Mouse (Mus musculus) kidney, postnatal 0 days (tissue): ENCODE measurements around the gene Wbp11. TPM values are rescaled to one million over a fixed set of nuclear protein-coding genes. Genes with fewer than 3 reads are reported as not detected.
A peak's percentile ranks its signal among the peaks of the same experiment; 100 is the strongest.

ENCODE experiments used
- ATAC-seq: fragments of 200-750 bp; cut with Nextera tagmentation; replicated peaks from 2 replicates; pipeline ENCODE4 v1.8.0; 2017; ENCODE audit warnings: low read depth, moderate number of reproducible peaks, moderate TSS enrichment, moderate library complexity; ENCODE audit not compliant: low FRiP score
- DNase-seq: peaks from one replicate; pipeline ENCODE4 v3.0.0-alpha.2; 2016; ENCODE audit warnings: low spot score
- H3K27ac ChIP-seq: fragments of 300-500 bp; sonication (generic); 2 replicates; pipeline ENCODE4 v1.5.1; 2014; ENCODE audit warnings: mild to moderate bottlenecking
- H3K27me3 ChIP-seq: fragments of 300-500 bp; sonication (generic); 2 replicates; pipeline ENCODE4 v1.6.1; 2014; ENCODE audit warnings: low read length, mixed read lengths; ENCODE audit not compliant: insufficient read depth
- H3K36me3 ChIP-seq: fragments of 300-500 bp; sonication (generic); 2 replicates; pipeline ENCODE4 v1.6.1; 2014; ENCODE audit warnings: low read length, mixed read lengths; ENCODE audit not compliant: insufficient read depth
- H3K4me1 ChIP-seq: fragments of 300-500 bp; sonication (generic); replicated peaks from 2 replicates; pipeline ENCODE4 v1.6.1; 2014; ENCODE audit warnings: antibody characterized with exemption, low read length, mixed read lengths; ENCODE audit not compliant: insufficient read depth
- H3K4me2 ChIP-seq: fragments of 300-500 bp; sonication (generic); 2 replicates; pipeline ENCODE4 v1.6.1; 2014; ENCODE audit warnings: mild to moderate bottlenecking, low read length, moderate library complexity, mixed read lengths
- H3K4me3 ChIP-seq: fragments of 300-500 bp; sonication (generic); replicated peaks from 2 replicates; pipeline ENCODE4 v1.5.1; 2014; ENCODE audit warnings: low read depth, low read length
- H3K9ac ChIP-seq: fragments of 300-500 bp; sonication (generic); 2 replicates; pipeline ENCODE4 v1.6.1; 2014; ENCODE audit warnings: low read depth, low read length
- H3K9me3 ChIP-seq: fragments of 300-500 bp; sonication (generic); replicated peaks from 2 replicates; pipeline ENCODE4 v1.6.1; 2016; ENCODE audit warnings: low read length, inconsistent platforms, mixed read lengths
- CTCF ChIP-seq: IDR thresholded peaks from 2 replicates; pipeline ENCODE4 v1.5.1; 2016; ENCODE audit warnings: antibody characterized with exemption, low read depth, mild to moderate bottlenecking, moderate library complexity
- WGBS: fragments of 180-500 bp; shearing (Covaris S2); extraction: QIAGEN DNeasy Blood & Tissue Kit; methylation state at CpG from one replicate; pipeline ENCODE4 v1.1.7; 2014; 5-methylcytosine and 5-hydroxymethylcytosine counted together
- polyA plus RNA-seq: library from polyadenylated mRNA; unstranded; fragments of >200 nt; fragmentation: Nextera tagmentation; extraction: Ambion mirVana; gene quantifications from 2 replicates; pipeline ENCODE4 v1.2.1, GENCODE M21; 2015

Gene Wbp11
- polyA plus RNA-seq, 1 experiment from 2014 or later, result 76.4 TPM

DNA sequence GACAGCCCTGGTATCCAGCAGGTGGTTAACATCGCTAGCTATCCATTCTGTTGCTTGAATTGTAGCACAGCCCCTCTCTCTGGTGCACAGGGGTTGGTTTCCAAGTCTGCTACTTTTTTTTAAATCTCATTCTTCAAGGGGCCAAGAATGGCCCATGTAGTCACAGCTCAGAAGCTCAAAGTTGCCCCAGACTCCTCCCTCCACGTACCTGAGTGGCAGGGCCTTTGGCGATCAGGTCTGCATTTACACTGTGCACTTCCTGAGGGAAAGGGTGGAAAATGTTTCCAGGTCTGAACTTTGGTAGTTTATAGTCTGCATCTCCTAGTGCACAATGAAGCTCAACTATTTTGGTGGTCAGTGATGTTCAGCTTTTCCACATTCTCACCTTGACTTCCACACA, 19.2 kb upstream of the Wbp11 start:
- Histone ChIP-seq H3K9ac (no peak overlapping the region), H3K36me3 (no peaks in the 10 kb centered on the region), H3K27ac (no peak overlapping the region), H3K4me3 (no peak overlapping the region), H3K4me2 (no peak overlapping the region), H3K9me3 (no peaks in the 10 kb centered on the region), H3K4me1 (no peaks in the 10 kb centered on the region), H3K27me3 (no peaks in the 10 kb centered on the region)
- WGBS, result 90% methylated on average over 3 of the region's 3 CpGs
- no peak for DNase-seq
- TF ChIP-seq CTCF, result no peak
- no peak for ATAC-seq

GRCm38 (mm10) chr6:136845706-136846480, 17.9 kb upstream of the Wbp11 start:
- DNase-seq, result no peak
- no peak for ATAC-seq
- 71% methylated on average over 5 of the region's 5 CpGs for WGBS
- no peaks in the 10 kb centered on the region for H3K4me1 ChIP-seq
- H3K27me3 ChIP-seq, result no peaks in the 10 kb centered on the region
- H3K4me3 ChIP-seq, result no peak overlapping the region
- H3K36me3 ChIP-seq, result no peaks in the 10 kb centered on the region
- no peak overlapping the region for H3K4me2 ChIP-seq
- no peak for TF ChIP-seq CTCF
- no peak overlapping the region for H3K9ac ChIP-seq
- H3K9me3 ChIP-seq, result no peaks in the 10 kb centered on the region
- H3K27ac ChIP-seq, result no peak overlapping the region

DNA sequence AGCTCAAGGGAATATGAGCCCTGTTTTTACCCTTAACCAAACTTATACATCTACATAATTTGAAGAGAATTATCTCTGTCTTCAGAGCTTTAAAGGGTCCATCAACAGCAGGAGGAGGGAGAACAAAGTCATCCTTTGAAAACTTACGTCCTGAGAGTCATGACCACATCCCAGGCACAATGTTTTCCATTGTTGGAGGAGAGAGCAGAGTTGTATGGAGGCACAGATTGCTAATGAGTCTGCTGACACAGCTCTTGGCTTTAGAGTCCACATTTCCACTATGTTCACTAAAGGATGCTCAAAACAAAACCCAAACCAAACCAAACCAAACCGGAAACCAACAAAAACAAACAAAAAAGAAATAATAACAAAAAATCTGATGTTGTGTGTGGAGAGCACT, 16.9 kb upstream of the Wbp11 start:
- Histone ChIP-seq H3K27me3 (no peaks in the 10 kb centered on the region), H3K4me2 (no peak overlapping the region), H3K9ac (no peak overlapping the region), H3K9me3 (no peaks in the 10 kb centered on the region), H3K27ac (no peak overlapping the region), H3K36me3 (no peaks in the 10 kb centered on the region), H3K4me3 (no peak overlapping the region), H3K4me1 (no peaks in the 10 kb centered on the region)
- TF ChIP-seq CTCF, result no peak
- ATAC-seq (no peak), DNase-seq (no peak)
- 76% methylated on average over 2 of the region's 2 CpGs for WGBS

- whole genome bisulfite sequencing, result 82% methylated on average over 3 of the region's 3 CpGs
- no peak for ATAC-seq
- no peak for TF ChIP-seq CTCF
Measured at GRCm38 (mm10) chr6:136837323-136837722, 9.3 kb upstream of the Wbp11 start.

DNA sequence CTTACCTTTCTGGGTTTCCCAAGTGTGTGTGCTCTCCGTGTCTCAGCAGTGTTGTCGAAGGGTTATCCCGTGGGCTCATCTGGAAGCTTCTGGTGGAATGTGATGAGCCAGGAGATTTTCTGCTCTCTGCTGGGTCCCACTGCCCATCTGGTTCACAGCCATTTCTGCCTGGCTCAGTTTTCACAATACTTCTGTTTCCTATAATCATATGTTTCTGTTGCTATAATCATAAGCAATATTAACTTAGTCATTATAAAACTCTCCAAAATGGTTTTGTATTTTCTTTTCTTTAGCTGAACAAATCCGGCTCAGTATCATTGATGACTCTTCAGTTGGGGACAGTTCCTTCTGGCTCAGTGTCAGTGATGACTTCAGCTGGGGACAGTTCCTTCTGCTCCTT, 7.3 kb upstream of the Wbp11 start, which contains the start of gene Smco3:
TSS of gene Smco3 (minus strand) at position 101 of the 400 bp plus-strand sequence.
- no peak for ATAC-seq
- Histone ChIP-seq H3K4me3 (no peak within 1 kb of the TSS), H3K27ac (no peak within 1 kb of the TSS), H3K9ac (no peak within 1 kb of the TSS), H3K36me3 (no peaks in the 10 kb centered on the region), H3K4me2 (0 out of 2 replicates have a peak within 1 kb of the TSS, but pooled peaks have one; percentile 2), H3K27me3 (no peaks in the 10 kb centered on the region), H3K9me3 (no peaks in the 10 kb centered on the region), H3K4me1 (no peaks in the 10 kb centered on the region)
- 38% methylated on average over 4 of the region's 4 CpGs for WGBS
- no peak for TF ChIP-seq CTCF
- DNase-seq, result no peak

More at GRCm38 (mm10) chr6:136837323-136837722, 9.3 kb upstream of the Wbp11 start:
- no peak overlapping the region for H3K4me3 ChIP-seq
- H3K4me2 ChIP-seq, result no peak overlapping the region
- H3K36me3 ChIP-seq, result no peaks in the 10 kb centered on the region
- H3K9ac ChIP-seq, result no peak overlapping the region
- no peaks in the 10 kb centered on the region for H3K27me3 ChIP-seq
- H3K4me1 ChIP-seq, result no peaks in the 10 kb centered on the region
- no peak overlapping the region for H3K27ac ChIP-seq
- DNase-seq, result no peak
- H3K9me3 ChIP-seq, result no peaks in the 10 kb centered on the region

GRCm38 (mm10) chr6:136831712-136832111, 3.7 kb upstream of the Wbp11 start:
- H3K9ac ChIP-seq, result no peak overlapping the region
- H3K9me3 ChIP-seq, result no peaks in the 10 kb centered on the region
- DNase-seq, result no peak
- H3K4me3 ChIP-seq, result no peak overlapping the region
- H3K36me3 ChIP-seq, result no peaks in the 10 kb centered on the region
- H3K4me2 ChIP-seq, result no peak overlapping the region
- WGBS, result 66% methylated on average over 5 of the region's 5 CpGs
- H3K27ac ChIP-seq, result no peak overlapping the region
- H3K4me1 ChIP-seq, result 0 out of 2 replicates have a peak, but pooled peaks cover 2% of the 10 kb centered on the region
- H3K27me3 ChIP-seq, result no peaks in the 10 kb centered on the region
- no peak for ATAC-seq
- TF ChIP-seq CTCF, result no peak

DNA sequence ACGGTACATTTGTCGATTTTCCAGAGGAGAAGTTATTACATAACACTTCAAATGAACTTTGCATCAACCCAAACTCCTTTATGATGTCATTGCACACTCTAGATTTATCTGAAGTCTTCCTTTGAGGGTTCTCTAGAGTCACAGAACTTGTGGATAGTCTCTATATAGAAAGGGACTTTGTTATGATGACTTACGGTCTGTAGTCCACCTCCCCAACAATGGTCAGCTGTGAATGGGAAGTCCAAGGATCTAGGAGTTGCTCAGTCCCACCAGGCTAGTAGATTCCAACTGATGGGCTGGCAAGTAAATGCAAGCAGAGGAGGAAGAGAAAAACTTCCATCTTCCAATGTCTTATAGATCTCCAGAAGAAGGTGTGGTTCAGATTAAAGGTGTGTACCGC, 648 bp upstream of the Wbp11 start:
- Histone ChIP-seq H3K9ac (no peak overlapping the region), H3K36me3 (peaks cover 13% of the 10 kb centered on the region; the same call in 1 of the 2 replicates), H3K27ac (0 out of 2 replicates have a peak overlapping the region, but pooled peaks have one; percentile 31), H3K27me3 (no peaks in the 10 kb centered on the region), H3K4me1 (0 out of 2 replicates have a peak, but pooled peaks cover 5% of the 10 kb centered on the region), H3K4me3 (peak overlapping the region; percentile 33), H3K4me2 (peak overlapping the region; percentile 56), H3K9me3 (no peaks in the 10 kb centered on the region)
- ATAC-seq, result no peak
- WGBS, result 31% methylated on average over 4 of the region's 4 CpGs
- DNase-seq, result no peak
- TF ChIP-seq CTCF, result no peak
